Mouse (Mus musculus): ENCODE data around the gene Tenm4. TPM values are rescaled to one million over a fixed set of nuclear protein-coding genes. Genes with fewer than 3 reads are reported as not detected.

Gene Tenm4
- polyA plus RNA-seq, 1 experiment from 2014 or later: 49.7 TPM

DNA sequence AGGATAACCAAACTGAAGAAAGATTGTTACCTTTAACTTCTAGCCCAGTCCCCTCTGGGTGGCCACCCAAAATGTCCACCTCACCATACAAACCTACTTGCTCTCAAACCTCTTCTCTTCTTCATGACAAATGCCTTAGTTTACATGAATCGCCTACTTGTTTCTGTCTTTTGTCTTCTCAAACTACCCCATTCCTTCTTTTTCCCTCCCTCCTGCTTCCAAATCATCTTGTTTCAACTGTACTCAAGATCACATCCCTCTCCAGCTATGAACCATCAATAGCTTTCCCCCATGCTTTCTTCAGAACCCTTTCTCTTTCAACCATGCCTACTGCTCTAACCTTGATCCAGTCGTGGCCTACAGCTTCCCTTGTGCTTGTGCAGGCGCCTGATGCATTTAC lies 36.0 kb downstream of the Tenm4 start:
- Histone ChIP-seq H3K4me2 (no peak overlapping the region), H3K9me3 (replicated peaks) (no peaks in the 10 kb centered on the region), H3K36me3 (no peaks in the 10 kb centered on the region), H3K4me3 (replicated peaks) (no peak overlapping the region), H3K27me3 (replicated peaks) (0 out of 2 replicates have a peak, but pooled peaks cover 6% of the 10 kb centered on the region), H3K4me1 (peaks cover 22% of the 10 kb centered on the region), H3K27ac (replicated peaks) (no peak overlapping the region), H3K9ac (replicated peaks) (no peak overlapping the region)
- ATAC-seq (ENCODE audit: low FRiP score): no peak
- 79% methylated on average over 3 of the region's 3 CpGs for WGBS

DNA sequence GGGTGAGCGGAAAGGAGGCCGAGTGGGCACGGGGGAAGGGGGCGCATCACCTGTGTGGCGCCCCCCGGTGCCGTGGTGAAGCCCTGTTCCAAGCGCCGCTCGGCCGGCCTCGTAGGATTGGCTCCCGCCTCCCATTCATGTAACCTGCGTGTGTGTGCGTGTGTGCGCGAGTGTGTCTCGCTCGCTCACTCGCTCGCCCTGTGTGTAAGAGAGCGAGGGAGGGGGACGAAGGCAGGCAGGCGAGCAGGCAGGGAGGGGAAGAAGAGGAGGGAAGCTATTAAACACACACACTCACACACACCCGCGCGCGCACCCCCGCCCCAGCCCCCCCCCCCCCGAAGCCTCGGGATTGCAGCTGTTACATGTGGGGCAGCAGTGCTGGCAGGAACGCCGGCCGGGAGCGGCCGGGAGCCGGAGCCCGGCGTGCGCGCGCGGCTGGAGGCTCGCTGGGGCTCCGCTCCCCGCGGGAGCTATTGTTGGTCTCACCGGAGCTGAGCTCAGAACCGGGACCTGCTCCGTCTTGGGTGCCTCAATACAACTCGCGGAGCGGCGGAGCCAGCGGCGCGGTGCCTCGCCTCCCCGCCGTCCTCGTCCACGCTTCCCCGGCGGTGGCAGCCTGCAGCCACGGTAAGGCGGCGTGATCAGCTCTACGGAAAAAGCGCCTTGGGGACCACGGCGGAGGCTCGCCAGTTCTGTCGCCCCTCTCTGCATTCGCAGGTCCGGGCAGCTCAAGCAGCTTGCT lies 38.9 kb downstream of the Tenm4 start:
- Histone ChIP-seq H3K36me3 (no peaks in the 10 kb centered on the region), H3K4me1 (peaks cover 42% of the 10 kb centered on the region), H3K9me3 (replicated peaks) (no peaks in the 10 kb centered on the region), H3K27me3 (replicated peaks) (0 out of 2 replicates have a peak, but pooled peaks cover 3% of the 10 kb centered on the region), H3K4me3 (replicated peaks) (peak overlapping the region; percentile 77), H3K9ac (replicated peaks) (peak overlapping the region; percentile 85), H3K4me2 (peak overlapping the region; percentile 96), H3K27ac (replicated peaks) (peak overlapping the region; percentile 96)
- ATAC-seq (ENCODE audit: low FRiP score): peak; percentile 78
- WGBS: under 1% methylated on average over 61 of the region's 75 CpGs

DNA sequence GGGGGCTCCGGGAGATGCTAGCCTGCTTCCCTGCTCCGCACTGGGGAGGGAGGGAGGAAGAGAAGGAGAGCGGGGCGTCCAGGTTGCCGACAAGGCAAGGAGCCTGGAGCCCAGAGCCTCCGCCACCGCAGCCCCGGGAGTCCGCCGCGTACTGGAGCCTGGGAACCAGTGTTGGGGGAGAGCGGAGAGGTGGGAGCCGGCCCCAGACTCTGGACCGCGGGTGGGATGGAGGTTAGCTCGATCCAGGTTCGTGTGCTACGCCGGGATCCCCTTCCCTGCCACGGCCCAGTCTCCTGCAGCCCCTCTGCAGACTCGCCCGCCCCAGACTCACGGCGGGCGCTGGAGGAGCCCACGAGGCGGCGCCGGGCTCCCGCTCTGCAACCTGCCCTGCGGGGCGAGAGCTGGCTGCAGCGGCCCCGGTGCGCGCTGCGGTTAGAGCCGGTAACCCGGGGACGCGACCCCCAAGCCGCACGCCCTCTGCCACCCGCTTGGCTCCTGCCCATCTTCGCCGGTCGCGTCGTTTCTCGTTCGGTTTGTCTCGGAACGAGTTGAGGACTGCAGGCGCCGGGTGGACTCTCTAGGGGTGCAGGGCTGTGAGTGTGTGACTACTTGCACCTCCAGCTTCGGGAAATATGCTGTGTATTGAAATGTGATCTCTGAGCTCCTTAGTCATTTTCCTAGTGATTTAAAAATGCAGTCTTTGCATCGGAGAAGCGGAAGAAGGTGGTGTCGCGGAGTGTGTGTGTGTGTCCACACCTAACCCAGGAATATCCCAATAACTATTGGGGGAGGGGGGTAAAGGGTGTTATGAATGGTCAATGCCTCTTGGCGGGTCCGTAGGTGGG lies 39.7 kb downstream of the Tenm4 start:
- ATAC-seq (ENCODE audit: low FRiP score): peak; percentile 80
- Histone ChIP-seq H3K27me3 (replicated peaks) (0 out of 2 replicates have a peak, but pooled peaks cover 3% of the 10 kb centered on the region), H3K9me3 (replicated peaks) (no peaks in the 10 kb centered on the region), H3K9ac (replicated peaks) (peak overlapping the region; percentile 85), H3K4me1 (peaks cover 42% of the 10 kb centered on the region), H3K36me3 (no peaks in the 10 kb centered on the region), H3K4me2 (peak overlapping the region; percentile 96), H3K27ac (replicated peaks) (peak overlapping the region; percentile 96), H3K4me3 (replicated peaks) (peak overlapping the region; percentile 77)
- WGBS: under 1% methylated on average over 58 of the region's 62 CpGs

DNA sequence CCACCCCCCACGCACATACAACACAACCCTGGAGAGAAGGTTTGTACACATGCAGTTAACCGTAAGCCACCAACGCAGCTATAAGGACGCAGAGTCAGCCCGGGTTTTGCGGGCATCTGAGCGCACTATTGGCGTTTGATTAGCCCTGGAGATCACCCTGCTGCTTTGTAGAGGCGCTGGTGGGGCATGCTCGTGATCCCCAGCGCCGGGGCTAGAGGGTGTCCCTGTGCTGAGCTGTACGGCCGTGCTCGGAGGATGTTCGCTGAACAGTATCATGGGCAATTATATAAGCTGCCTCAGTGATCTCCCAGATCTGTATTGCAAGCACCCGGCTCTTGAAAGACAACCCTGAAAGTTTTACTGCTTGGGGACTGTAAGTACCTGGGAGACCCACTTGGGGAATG lies 40.6 kb downstream of the Tenm4 start:
- Histone ChIP-seq H3K9ac (replicated peaks) (peak overlapping the region; percentile 85), H3K4me3 (replicated peaks) (peak overlapping the region; percentile 77), H3K36me3 (no peaks in the 10 kb centered on the region), H3K4me2 (peak overlapping the region; percentile 96), H3K9me3 (replicated peaks) (no peaks in the 10 kb centered on the region), H3K27me3 (replicated peaks) (0 out of 2 replicates have a peak, but pooled peaks cover 3% of the 10 kb centered on the region), H3K27ac (replicated peaks) (peak overlapping the region; percentile 96), H3K4me1 (peaks cover 42% of the 10 kb centered on the region)
- under 1% methylated on average over 17 of the region's 17 CpGs for WGBS
- ATAC-seq (ENCODE audit: low FRiP score): no peak

DNA sequence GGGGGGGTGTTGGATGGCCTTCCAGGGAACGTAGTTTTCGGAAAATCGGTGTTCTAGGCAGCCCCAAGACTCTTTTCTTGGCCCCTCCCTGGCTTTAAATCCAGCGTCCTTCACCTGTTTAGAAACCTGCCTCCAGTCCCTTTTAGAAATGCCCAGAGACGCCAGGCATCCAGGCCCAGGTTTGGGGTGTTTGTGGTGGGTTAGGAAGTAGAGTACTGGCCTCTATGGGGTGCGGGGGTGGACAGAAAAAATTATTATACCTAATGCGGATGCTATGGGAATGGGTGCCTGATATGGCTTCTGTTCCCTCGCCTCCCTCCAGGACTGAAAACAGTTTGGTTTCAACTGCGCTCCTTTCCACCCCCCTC lies 41.2 kb downstream of the Tenm4 start:
- peak overlapping the region; percentile 77 for H3K4me3 ChIP-seq (replicated peaks)
- 0 out of 2 replicates have a peak, but pooled peaks cover 3% of the 10 kb centered on the region for H3K27me3 ChIP-seq (replicated peaks)
- peak overlapping the region; percentile 73 for H3K27ac ChIP-seq (replicated peaks)
- no peaks in the 10 kb centered on the region for H3K9me3 ChIP-seq (replicated peaks)
- peaks cover 42% of the 10 kb centered on the region for H3K4me1 ChIP-seq
- WGBS: 2% methylated on average over 9 of the region's 9 CpGs
- no peak for ATAC-seq (ENCODE audit: low FRiP score)
- H3K36me3 ChIP-seq: no peaks in the 10 kb centered on the region
- peak overlapping the region; percentile 96 for H3K4me2 ChIP-seq
- H3K9ac ChIP-seq (replicated peaks): peak overlapping the region; percentile 85

DNA sequence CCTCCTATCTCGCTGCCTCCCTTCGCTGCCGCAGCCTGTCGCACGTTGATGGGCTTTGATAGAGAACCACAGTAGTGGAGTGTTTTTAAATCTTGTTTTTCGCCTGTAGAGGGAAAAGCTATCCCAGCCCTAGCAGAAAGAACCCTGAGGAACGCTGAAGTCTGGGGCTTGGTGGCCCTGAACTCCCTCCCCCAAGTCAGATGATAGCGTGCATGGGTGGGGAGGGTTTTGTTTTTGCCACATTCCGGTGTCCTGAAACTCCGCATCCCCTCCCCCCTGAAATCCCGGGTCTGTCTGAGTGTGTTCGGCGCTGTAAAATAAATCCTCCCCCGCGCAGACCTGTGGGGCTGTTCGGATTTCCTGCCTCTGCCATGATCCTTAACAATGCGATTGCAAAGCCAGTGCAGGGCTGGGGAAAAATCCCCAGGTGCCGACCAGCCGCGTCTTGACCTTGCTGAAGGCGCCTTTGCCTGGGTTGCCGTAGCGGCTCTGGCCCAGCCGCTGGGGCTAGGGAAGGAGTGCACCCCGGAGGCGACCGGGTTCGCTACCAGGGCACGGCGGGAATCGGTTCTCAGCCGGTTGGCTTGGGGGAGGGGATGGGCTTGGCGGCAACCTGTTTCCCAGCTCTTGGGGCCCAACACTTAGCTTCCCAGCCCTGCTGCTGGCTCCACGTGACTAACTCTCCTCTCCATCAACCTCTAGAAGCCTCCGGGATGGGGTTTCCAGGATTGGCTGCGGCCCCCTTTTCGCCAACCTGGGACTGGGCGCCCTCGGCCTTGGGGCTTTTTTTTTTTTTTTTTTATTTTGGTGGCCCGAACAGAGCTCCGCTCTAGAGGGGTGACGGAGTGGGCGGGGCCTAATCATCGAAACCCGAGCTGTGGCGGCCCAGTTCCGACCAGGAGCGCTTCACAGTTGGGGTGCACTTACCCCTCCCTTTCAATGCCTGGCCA lies 41.8 kb downstream of the Tenm4 start:
- ATAC-seq (ENCODE audit: low FRiP score): peak; percentile 15; the same call in 1 of the 2 replicates
- under 1% methylated on average over 47 of the region's 48 CpGs for WGBS

DNA sequence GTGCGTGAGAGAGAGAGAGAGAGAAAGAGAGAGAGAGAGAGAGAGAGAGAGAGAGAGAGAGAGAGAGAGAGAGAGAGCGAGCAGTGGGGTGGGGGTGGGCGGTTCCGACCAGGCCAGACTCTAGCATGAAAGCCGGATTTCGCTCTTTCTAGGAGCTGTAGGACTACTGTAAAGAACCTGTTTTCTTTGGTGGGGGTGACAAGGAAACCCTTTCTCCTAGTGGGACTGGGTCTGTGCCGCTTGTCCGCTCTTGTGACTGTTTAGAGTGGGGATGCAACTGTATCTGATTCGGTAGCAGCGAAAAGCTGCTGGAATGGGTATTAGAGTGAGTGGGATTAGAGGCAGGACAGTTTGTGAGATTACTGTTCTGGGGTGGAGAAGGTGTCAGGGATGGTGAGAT lies 42.7 kb downstream of the Tenm4 start:
- WGBS: 12% methylated on average over 9 of the region's 10 CpGs
- Histone ChIP-seq H3K9ac (replicated peaks) (peak overlapping the region; percentile 85; the same call in 1 of the 2 replicates), H3K4me3 (replicated peaks) (peak overlapping the region; percentile 77), H3K9me3 (replicated peaks) (no peaks in the 10 kb centered on the region), H3K27me3 (replicated peaks) (0 out of 2 replicates have a peak, but pooled peaks cover under 1% of the 10 kb centered on the region), H3K4me2 (peak overlapping the region; percentile 96), H3K27ac (replicated peaks) (0 out of 2 replicates have a peak overlapping the region, but pooled peaks have one; percentile 73), H3K4me1 (peaks cover 42% of the 10 kb centered on the region), H3K36me3 (no peaks in the 10 kb centered on the region)
- no peak for ATAC-seq (ENCODE audit: low FRiP score)

More for the DNA sequence above, 41.8 kb downstream of the Tenm4 start:
- 0 out of 2 replicates have a peak, but pooled peaks cover 3% of the 10 kb centered on the region for H3K27me3 ChIP-seq (replicated peaks)
- H3K4me3 ChIP-seq (replicated peaks): peak overlapping the region; percentile 77
- no peaks in the 10 kb centered on the region for H3K36me3 ChIP-seq
- no peaks in the 10 kb centered on the region for H3K9me3 ChIP-seq (replicated peaks)
- peak overlapping the region; percentile 96 for H3K4me2 ChIP-seq
- peak overlapping the region; percentile 85 for H3K9ac ChIP-seq (replicated peaks)
- peaks cover 42% of the 10 kb centered on the region for H3K4me1 ChIP-seq
- peak overlapping the region; percentile 73 for H3K27ac ChIP-seq (replicated peaks)

DNA sequence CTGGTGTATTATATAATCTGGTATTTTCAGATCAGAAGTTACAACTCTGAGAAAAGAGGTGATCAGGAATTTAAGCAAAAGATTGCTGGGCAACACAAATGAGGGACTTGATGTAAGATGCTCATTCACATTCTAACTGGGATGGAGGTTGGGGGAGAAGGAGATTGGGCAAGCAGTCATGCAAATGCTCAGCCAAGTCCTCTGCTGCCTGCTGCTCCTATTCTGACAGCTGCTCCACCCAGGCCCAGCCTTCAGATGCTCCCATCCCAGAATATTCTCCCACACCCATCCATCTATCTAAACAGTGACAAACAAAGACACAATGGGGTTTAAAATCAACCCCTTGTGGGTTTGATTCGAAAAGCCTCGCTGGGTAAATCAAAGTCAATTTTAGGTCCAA lies 43.8 kb downstream of the Tenm4 start:
- Histone ChIP-seq H3K27me3 (replicated peaks) (no peaks in the 10 kb centered on the region), H3K4me1 (peaks cover 34% of the 10 kb centered on the region), H3K4me2 (no peak overlapping the region), H3K4me3 (replicated peaks) (no peak overlapping the region), H3K9ac (replicated peaks) (no peak overlapping the region), H3K9me3 (replicated peaks) (no peaks in the 10 kb centered on the region), H3K36me3 (no peaks in the 10 kb centered on the region), H3K27ac (replicated peaks) (no peak overlapping the region)
- ATAC-seq (ENCODE audit: low FRiP score): no peak
- WGBS: 40% methylated on average over 2 of the region's 2 CpGs

DNA sequence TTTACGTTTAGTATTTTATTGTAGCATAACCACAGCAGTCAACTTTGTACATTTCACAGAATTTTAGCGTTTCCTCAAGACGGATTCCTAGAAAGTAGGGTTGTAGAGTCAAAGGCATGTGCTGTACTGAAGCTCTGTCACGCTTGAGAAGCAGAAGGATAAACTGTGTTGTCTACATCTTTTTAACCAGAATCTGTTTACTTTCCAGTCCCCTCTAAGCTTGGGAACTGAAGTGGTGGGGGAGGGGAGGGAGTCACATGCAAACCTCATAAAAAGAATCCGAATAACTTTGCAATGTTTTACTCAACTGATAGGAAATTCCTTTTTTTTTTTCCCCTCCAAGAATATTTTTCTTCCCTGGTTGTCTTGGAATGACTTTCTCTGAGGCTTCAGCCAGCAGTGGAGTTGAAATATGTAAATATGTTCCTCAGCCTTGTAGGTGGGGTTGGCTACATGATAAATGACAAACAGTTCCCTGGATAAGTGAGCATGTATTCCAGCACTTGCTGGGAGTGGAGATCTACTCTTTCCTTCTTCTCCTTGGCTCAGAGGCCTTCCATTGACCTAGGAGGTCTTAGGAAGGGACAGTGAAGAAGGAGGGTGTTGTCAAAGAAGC lies 45.0 kb downstream of the Tenm4 start:
- Histone ChIP-seq H3K36me3 (no peaks in the 10 kb centered on the region), H3K27me3 (replicated peaks) (no peaks in the 10 kb centered on the region), H3K27ac (replicated peaks) (no peak overlapping the region), H3K4me3 (replicated peaks) (no peak overlapping the region), H3K9ac (replicated peaks) (no peak overlapping the region), H3K4me2 (no peak overlapping the region), H3K9me3 (replicated peaks) (no peaks in the 10 kb centered on the region), H3K4me1 (peaks cover 34% of the 10 kb centered on the region)
- ATAC-seq (ENCODE audit: low FRiP score): no peak
- WGBS: 79% methylated on average over 5 of the region's 5 CpGs

DNA sequence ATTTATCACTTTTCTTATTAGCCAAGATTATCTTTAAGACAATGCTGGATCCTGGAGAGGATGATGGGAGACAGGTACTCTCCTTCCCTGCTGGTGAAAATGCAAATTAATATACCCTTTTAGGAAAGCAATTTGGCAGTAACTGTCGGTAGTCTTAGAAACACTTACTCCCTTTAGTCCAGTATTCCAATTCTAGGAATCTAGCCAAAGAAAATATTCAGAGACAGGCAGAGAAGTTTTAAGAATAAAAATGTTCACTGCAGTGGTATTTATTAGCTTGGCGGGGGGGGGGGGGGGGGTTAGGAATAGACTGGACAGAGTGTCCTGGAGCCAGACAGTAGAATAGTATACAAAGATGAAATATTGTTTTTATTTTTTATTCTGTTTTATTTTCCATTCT lies 48.3 kb downstream of the Tenm4 start:
- Histone ChIP-seq H3K27me3 (replicated peaks) (no peaks in the 10 kb centered on the region), H3K27ac (replicated peaks) (no peak overlapping the region), H3K9me3 (replicated peaks) (no peaks in the 10 kb centered on the region), H3K4me3 (replicated peaks) (no peak overlapping the region), H3K4me1 (peaks cover 5% of the 10 kb centered on the region), H3K4me2 (no peak overlapping the region), H3K36me3 (no peaks in the 10 kb centered on the region), H3K9ac (replicated peaks) (no peak overlapping the region)
- ATAC-seq (ENCODE audit: low FRiP score): no peak
- 66% methylated on average over 2 of the region's 2 CpGs for WGBS

Measured in neural tube, embryonic 15.5 days (tissue).